Mouse (Mus musculus): ENCODE results near the gene Skil.

The Skil gene

DNA sequence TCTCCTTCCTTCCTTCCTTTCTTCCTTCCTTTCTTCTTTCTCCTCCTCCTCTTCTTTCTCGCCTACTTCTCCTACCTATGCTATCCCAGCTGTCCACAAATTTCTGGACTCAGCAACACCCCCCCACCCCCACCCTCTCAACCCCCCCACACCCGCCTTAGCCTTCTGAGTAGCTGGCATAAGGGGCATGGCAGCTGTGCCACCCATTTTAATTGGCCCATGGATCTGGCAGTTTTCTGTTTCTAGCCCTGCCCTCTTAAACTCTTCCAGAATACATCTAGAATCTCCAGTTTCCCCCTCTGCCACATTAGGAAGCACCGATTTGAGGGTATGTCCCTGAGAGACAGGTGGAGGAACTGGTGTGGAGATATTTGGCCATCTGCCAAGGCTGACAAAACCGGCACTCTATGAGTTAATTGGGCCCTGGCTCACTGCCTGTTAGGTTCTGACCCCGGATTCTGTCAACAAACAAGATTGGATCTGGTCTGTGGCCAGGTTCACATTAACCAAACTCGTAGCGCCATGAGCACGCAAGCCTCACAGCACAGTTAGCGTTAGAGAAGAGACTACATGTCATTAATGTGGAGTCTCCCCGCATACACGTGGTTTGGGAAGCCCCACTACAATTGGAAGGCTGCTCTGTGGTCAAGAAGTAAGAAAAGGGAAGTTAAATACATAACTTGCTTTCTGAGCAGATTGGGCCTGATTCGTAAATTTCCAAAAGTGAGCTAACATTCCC is 11.2 kb upstream of the Skil start:
- peak; percentile 61 for DNase-seq (ENCODE audit: low spot score)

DNA sequence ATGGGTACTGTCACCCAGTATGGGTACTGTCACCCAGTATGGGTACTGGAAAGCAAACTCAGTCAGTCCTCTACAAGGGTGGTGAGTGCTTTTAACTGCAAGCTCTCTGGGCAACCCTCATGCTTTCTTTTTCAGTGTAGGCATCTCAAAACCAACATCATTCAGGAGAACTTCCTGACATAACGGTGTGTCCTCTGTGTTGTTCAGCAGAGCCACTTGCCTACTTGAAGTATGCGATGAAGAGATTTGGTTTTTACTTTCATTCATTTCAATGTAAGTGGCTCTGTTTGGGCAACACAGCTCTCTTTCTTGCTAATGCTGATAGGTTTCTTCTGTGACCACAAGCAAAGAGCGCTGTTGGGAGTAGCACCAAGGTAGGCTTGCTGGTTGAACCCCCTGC is 9.9 kb upstream of the Skil start:
- DNase-seq (ENCODE audit: low spot score), result no peak

DNA sequence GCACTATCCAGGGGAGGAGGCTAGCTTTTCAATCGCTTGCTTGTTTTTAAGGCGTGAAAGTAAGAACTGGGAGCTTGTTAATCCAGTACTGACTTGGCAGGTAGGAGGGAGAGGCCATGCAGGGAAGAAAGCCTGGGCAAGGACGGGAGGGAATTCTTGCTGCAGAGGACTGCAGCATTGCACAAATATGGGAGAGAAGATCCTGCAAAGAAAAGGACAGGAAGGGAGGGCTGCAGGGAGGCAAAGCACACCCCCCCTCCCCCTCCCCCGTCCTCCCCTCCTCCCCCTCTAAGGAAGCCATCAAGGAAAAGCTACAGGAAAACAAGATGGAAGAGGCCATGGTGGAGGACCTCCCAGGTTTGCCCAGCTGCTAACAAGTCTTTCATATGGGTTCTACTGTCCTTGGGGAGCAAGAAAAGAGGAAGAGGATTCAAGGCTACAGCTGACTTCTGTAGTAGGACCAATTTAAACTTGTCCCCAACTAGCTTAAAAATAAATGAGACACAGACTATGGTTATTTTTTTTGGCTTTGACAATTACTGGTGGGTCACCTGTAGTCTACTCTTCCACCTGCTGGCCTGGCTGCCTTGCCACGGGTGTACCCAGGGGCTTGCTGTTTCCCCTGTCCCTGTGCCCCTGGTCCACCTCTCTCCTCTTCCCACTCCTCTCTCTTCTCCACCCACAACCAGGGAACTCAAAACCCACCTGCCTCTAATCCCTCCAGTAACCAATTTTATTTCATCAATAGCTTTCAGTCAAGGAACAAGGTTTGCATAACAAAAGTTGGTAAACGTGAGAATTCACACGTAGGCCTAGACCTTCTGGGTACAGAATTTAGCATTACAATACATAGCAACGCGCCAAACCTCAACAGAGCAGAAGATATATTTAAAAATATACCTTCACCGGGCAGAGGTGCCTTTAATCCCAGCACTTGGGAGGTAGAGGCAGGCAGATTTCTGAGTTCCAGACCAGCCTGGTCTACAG is 5.8 kb upstream of the Skil start:
- no peak for DNase-seq (ENCODE audit: low spot score)

DNA sequence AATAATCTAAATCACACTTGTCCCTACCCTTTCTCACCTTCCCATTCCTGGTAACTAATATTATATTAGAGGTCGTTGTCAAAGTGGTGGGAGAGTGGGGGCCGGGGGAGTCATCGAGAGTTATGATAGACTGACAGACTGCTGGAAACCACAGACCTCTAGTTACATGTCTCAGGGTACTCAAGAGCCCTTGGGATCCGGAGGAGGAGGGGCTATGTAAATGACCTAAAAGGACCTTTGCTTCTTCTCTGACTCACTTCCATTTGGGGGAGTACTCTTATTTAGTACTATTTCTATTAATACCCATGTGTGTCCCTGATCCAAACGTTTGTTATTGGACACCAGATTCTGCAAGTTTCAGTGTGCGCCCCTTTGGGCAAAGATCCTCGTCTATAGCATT is 4.9 kb upstream of the Skil start:
- DNase-seq (ENCODE audit: low spot score), result no peak

DNA sequence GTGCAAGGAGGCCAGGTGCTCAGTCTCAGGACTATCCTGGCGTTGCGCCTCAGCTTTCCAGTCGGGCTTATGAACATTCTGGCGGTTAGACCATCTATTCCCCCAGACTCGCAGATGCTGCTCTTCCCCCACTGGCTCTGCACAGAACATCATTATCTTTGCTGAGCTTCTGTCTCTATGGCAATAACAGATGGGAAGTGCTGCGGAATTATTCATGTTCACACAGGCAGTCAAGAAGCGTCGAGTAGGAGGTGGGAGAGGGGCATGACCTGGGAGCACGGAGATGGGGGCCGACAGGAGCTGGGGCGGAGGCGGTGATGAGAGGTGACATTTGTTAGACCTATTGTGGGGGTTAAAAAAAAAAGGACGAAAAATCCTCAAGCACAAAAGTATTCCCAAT is 1.7 kb upstream of the Skil start:
- no peak for DNase-seq (ENCODE audit: low spot score)

DNA sequence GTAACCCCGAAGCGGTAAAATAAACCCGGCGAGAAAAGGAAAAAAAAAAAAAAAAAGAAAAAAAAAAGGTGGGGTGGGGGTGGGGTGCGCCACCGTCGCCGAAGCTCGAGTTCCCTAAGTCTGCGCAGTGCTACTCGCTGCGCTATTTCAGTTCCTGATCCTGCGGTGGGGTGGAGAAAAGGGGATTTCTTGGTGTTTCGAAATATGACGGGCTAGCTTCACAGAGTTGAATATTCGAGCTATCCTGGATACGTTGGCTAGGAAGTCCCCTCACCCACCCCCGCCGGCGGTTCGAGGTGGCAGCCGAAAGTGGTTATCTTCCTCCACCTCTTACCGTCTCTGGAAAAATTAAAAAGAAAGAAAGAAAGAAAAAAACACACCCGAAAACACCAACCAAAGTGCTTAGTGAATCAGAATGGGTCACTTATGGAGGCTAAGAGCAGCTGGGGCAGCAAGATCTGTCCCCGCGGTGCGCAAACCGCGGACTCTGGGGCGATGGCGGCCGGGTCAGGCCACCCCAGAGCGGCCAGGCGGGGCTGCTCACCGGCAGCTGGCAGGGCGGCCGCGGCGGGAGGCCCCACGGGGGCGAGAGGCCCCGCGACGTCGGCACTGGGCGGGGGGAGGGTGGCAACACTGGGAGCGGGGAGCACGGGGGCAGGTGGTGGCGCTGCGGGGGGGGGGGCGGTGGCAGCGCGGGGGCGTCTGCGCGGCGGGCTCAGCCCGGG is 1.1 kb upstream of the Skil start:
- peak; percentile 66 for DNase-seq (ENCODE audit: low spot score)

DNA sequence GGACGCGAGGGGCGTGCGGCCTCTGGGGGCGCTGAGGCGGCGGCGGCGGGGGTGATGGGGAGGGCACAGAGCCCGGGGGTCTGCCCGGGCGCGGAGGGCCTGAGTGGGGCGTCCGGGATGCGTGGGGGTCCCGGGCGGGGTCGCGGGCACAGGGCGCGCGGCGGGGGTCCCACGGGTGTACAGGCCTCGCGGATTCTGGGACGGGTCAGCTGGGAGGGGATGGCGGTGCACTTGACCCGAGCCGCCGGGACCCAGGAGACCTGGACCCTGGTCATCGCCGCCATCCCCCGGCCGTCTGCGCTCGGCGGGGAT is 277 bp downstream of the Skil start:
- no peak for DNase-seq (ENCODE audit: low spot score)

DNA sequence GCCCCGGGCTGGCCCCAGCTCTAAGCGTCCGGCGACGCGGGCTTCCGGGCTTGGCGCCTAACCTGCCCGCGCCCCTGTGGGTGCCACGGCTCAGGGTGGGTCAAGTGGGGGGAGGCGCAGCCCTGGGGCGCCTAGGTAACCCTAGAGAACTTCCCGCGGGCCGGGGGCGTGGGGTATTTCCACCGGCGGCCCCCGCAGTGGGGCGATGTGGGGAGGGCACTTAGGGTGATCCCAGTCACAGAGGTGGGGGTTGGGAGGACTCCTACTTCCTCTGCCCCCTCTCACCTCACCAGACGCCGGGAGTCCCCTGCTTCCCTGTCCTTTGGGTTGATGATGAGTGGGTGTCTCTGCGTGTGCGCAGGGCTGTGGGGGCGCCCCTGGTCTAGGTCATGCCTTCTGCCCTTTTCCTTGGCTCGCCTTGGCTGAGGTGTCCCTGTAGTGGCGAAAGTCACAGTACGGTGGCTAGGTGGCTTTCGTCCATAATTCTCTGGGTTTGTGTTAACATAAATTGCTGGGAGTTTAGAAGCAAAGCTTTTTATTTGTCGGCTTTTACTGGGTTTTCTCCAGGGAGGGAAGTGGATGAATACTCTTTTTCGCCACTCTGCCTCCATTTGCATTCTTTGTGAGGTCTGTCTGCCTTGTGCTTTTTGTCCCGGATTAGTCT is 765 bp downstream of the Skil start:
- peak; percentile 31 for DNase-seq (ENCODE audit: low spot score)

DNA sequence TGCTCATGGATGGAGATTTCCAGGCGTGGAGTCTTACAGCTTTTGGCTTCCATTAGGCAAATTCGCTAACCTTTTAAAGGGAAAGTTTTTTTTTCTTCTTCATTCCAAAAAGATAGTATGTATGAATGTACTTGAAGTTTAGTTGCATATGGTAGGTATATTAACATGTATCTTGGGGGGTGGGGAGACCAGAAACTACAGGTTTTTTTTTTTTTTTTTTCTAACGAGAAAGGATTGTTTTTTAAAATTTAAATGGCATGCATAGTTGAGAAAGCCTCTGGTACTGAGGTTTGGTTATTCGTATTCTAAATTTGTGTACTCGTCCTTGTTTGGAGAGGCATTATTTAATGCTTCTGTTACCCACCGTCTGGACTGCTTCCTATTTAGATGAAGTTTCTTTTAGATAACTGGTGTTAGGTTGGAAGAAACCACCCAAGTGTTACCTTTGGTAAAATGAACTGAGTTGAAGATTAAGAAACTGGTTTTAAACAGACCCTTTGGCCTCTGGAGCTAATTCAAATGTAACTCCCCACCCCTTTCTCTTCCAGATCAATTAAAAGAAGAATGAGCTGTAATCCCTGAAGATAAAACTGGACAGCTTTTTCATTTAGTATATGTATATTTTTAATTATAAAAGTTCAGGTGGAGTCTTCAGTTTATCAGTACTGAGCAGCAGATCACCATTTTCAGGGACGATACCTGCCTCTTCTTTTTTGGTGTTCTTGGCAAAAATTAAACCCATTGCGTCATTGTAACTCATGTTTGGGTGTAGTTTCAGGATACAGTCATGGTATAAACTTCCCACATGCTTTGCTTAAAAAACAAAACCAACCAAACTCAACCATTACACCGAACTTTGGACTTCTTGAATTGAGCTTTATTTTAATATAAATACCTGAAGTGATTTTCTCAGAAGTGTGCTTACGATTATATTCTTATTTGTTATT is 1.6 kb downstream of the Skil start:
- no peak for DNase-seq (ENCODE audit: low spot score)

DNA sequence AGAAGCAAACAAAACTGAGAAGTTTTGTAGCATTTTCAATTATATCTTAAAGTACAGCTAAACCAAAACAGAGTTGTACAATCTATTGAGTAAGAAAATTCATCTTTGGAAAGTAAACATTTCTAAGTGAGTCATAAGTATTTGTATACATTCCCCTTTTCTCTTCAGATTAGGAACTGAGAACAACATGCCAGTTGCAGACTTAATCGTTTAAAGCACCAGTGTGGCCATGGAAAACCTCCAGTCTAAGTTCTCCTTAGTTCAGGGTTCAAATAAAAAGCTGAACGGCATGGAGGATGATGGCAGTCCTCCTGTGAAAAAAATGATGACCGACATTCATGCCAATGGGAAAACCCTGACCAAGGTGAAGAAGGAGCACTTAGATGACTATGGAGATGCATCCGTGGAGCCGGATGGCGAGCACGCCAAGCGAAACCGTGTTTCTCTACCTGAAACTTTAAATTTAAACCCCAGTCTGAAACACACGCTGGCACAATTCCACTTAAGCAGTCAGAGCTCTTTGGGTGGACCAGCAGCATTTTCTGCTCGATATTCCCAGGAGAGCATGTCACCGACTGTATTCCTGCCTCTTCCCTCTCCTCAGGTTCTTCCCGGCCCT is 2.4 kb downstream of the Skil start:
- DNase-seq (ENCODE audit: low spot score), result no peak

DNA sequence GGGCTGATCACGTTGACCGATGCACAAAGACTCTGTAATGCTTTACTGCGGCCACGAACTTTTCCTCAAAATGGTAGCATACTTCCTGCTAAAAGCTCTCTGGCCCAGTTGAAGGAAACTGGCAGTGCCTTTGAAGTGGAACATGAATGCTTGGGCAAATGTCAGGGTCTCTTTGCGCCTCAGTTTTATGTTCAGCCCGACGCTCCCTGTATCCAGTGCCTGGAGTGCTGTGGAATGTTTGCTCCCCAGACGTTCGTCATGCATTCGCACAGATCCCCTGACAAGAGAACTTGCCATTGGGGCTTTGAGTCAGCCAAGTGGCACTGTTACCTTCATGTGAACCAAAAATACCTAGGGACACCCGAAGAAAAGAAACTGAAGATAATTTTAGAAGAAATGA is 3.1 kb downstream of the Skil start:
- DNase-seq (ENCODE audit: low spot score), result no peak

DNA sequence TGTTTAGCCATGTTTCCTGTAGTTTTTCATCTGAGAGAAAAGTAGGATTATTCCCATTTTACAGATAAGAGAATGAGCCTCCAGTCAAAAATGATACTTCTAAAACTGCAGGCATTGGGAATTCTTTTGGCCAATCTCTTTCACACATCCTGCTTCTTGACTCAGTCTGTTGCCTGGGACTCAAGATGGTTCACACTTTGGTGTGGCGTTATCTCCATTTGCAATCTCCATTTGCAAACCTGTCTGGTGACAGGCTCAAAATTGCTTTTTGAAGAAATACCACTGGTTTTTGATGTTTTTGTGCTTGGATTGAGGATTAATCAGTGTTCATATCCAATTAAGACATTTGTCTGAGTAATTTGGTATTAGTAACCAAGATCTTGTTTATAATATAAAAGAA is 3.7 kb downstream of the Skil start:
- DNase-seq (ENCODE audit: low spot score), result no peak

DNA sequence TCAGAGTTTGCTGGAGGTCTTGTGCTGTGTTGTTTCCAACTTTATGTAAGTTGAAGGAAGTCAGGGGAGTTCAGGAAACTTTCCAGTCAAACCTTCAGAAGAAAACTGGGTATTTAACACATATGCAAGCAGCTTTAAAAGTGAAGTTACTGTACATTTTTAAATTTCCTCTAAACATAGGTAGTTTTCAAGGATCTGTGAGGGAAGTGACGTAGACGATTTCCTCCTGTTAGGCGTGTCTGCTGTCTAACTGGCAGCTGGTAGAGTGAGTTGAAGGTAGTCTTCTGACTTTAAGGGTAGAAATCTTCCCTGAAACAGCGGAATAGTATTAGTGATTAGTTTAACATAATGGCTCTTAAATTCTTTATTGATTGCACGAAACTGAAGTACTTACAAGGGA is 5.2 kb downstream of the Skil start:
- DNase-seq (ENCODE audit: low spot score), result no peak

DNA sequence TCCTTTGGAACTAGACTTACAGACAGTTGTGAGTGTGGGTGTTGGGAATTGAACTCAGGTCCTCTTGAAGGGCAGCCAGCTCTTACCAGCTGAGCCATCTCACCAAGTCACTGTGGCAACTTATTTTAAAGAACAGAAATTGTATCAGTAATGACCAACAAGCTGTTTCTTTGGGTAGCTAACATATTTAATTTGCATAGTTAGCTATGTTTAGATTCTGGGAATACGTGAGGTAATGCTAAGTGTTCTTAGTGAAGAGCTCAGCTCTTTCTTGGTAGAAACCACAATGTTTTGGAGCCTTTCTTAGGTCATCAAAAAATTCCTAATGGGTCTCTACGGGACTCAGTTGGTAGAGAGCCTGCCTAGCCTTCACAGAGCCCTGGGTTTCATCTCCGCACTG is 5.9 kb downstream of the Skil start:
- no peak for DNase-seq (ENCODE audit: low spot score)

DNA sequence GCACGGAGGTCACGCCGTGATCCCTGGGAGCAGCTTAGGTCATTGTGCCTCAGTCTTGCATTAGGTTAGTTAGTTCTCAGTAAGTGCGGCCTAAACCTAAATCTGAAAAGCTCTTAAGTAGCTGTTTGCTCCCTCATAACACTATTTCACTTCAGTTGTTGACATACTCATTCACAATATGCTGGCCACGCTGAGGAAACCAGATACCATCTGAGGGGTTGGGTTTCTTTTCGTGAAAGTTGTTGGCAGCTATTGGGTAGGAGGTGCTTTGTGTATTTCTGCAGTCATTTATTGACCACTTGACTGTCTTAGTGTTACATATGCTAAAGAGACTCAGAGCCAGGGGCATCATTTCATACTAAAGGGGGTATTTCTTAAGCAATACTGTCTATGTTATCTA is 10.1 kb downstream of the Skil start:
- no peak for DNase-seq (ENCODE audit: low spot score)

DNA sequence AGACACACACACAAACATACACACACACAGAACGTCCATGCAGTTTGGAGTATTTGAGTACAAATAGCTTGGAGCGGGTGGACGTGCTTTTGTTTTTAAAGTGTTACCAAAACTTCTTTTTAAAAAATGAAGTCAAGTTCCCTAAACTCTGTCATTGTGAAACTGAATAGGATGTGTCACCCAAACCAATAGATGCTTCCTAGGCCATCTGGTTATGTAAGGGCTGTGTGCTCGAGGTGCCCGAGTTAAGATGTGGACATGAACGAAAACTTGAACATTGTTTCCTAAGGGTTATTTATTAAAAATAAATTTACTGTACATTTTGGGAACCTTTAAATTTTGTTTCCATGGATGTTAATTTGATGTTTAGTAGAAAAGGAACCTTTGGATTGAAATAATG is 11.7 kb downstream of the Skil start:
- no peak for DNase-seq (ENCODE audit: low spot score)

DNA sequence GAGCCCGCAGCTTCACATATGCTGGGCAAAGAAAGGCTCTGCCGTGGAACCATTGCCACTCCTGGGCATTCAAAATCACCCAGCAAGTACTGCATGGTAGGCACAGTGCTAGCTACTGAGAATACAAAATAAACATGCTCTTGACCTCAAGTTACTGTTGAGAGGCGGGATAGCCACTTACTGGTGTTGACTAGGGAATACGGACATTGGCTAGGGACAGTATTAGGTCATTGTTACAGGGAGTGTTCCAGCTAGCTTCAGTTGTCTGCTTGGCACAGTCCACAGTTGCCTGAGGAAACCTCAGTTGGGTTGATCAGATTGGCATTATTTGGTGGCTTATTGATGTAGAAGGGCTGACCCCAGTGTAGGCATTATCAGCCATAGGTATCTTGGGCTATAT is 12.8 kb downstream of the Skil start:
- no peak for DNase-seq (ENCODE audit: low spot score)

DNA sequence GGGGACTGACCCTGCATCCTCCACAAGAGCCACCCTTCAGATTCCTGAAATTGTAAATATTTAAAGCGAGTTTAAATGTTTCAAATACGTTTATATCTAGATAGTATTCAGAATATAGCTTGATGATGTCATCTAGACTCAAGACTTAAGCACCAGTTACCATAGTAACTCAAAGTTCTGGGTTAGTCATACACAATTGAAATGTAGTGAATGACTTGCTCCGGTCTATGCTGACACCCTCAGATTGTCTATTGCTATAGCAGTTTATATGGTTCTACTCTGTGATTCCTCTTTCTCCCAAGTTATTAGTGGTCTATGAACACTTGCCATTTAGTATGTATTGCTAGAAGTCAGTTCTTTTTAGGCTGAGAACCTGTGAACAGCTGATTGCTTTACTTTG is 14.2 kb downstream of the Skil start:
- no peak for DNase-seq (ENCODE audit: low spot score)

DNA sequence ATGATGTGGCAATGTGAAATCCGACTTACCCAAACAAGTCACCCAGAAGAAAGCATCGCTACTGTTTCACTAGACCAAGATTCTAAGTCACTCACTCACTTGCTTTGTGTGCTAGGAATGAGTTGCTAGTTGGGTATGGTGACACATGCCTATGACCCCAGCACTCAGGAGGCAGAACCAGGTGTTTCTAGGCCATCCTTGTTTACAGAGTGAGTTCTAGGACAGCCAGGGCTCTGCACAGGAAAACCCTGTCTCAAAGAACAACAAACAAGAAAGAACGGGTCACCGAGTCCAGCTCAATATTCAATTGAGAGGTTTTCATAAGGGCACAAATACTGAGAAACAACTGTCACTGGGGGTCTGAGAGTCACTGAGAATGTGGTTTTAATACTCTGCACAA is 28.2 kb downstream of the Skil start:
- no peak for DNase-seq (ENCODE audit: low spot score)

DNA sequence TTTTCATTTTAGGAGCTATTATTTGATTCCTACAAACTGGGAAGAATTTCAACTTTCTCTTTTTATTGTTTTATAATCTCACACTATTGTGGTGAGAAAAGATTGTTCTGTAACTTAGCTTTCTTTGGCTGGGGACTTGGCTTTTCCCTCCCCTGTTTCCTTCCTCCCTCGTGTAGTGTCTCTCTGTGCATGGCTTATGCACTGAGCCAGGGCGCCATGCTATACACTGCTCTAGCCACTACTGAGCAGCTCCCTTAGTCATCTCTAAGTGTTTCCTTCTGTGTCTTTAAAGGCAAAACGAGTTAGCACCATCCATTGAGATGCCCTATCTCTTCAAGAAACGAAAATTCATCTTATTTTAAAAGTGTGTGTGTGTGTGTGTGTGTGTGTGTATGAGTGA is 31.4 kb downstream of the Skil start:
- no peak for DNase-seq (ENCODE audit: low spot score)

DNA sequence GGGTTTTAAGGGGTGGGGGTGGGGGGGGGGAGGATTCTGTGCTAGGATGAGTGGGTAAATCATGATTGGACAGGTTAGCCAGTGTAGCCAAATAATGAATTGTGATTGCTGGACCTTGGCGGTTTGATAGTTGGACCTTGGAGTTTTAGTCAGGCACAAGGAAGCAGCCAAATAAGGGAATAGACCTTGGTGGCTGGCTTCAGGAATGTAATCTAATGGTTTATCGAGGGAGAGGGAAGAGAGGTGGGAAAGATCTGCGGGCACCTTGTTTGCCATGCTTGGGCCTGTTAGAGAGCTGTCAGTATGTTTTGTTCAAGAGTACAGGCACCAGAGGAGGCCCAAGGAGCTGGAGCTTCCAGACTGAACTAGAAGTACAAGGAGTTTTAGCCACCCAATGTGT is 32.0 kb downstream of the Skil start:
- DNase-seq (ENCODE audit: low spot score), result no peak
